Mouse (Mus musculus) G1E (cell line): ENCODE measurements around the gene Gpc2. TPM values are rescaled to one million over a fixed set of nuclear protein-coding genes. Genes with fewer than 3 reads are reported as not detected.
A peak's percentile ranks its signal among the peaks of the same experiment; 100 is the strongest.

ENCODE experiments used
- ATAC-seq: 2 replicates; pipeline ENCODE4 v1.8.0; 2016; ENCODE audit warnings: mild to moderate bottlenecking; ENCODE audit not compliant: insufficient number of reproducible peaks, poor library complexity, low FRiP score, severe bottlenecking; ENCODE audit errors: extremely low read depth
- DNase-seq: peaks from one replicate; pipeline ENCODE4 v3.0.0; 2012; ENCODE audit warnings: low spot score
- H3K27me3 ChIP-seq: 2 replicates; pipeline ENCODE4 v1.6.1; 2012; ENCODE audit warnings: mild to moderate bottlenecking, low read length, inconsistent platforms; ENCODE audit not compliant: insufficient read depth
- H3K36me3 ChIP-seq: replicated peaks from 2 replicates; pipeline ENCODE3; 2012; ENCODE audit warnings: mild to moderate bottlenecking, inconsistent platforms
- H3K4me1 ChIP-seq: 2 replicates; pipeline ENCODE4 v1.6.1; 2012; ENCODE audit warnings: low read depth, low read length, inconsistent platforms, mixed read lengths; ENCODE audit not compliant: insufficient read depth
- H3K4me3 ChIP-seq: 2 replicates; pipeline ENCODE4 v1.5.1; 2012; ENCODE audit warnings: low read depth, mild to moderate bottlenecking, inconsistent platforms, low read length, moderate library complexity, mixed read lengths
- H3K9me3 ChIP-seq: replicated peaks from 2 replicates; pipeline ENCODE4 v1.6.1; 2012; ENCODE audit warnings: inconsistent platforms
- CTCF ChIP-seq: IDR thresholded peaks from 2 replicates; pipeline ENCODE4 v1.5.1; 2012; ENCODE audit warnings: low read depth, low read length, inconsistent platforms, mixed read lengths
- GATA1 ChIP-seq: IDR thresholded peaks from 2 replicates; pipeline ENCODE4 v1.6.1; 2012; ENCODE audit warnings: borderline replicate concordance, low read length, inconsistent platforms, mixed read lengths
- GATA2 ChIP-seq: IDR thresholded peaks from 2 replicates; pipeline ENCODE4 v1.6.1; 2012; ENCODE audit warnings: low read depth, low read length, inconsistent platforms, borderline replicate concordance
- POLR2AphosphoS5 ChIP-seq: IDR thresholded peaks from 2 replicates; pipeline ENCODE4 v1.6.1; 2012; ENCODE audit warnings: low read depth, low read length, inconsistent platforms; ENCODE audit not compliant: insufficient replicate concordance
- TAL1 ChIP-seq: conservative IDR thresholded peaks from 2 replicates; pipeline ENCODE4 v1.6.1; 2012; ENCODE audit warnings: low read depth, low read length, inconsistent platforms, mixed read lengths
- polyA plus RNA-seq: library from polyadenylated mRNA; stranded (reverse); fragments of >175 nt; gene quantifications from 2 replicates; pipeline ENCODE4 v1.2.3, GENCODE M21; 2012
- total RNA-seq, 2 experiments: library from RNA; stranded (forward) in 1 of 2; stranded (reverse) in 1 of 2; fragments of 200-1000 nt in 1 of 2; fragments of >200 nt in 1 of 2; fragmentation: Nextera tagmentation in 1 of 2; gene quantifications; 2 replicates each; pipeline ENCODE4 v1.2.3; 2014 to 2017

Gene Gpc2
- total and polyA plus RNA-seq, 3 experiments, result not detected

- H3K9me3 ChIP-seq, result no peaks in the 10 kb centered on the region
- ATAC-seq (no peak), DNase-seq (no peak)
- no peak within 1 kb of the TSS for H3K4me3 ChIP-seq
- TF ChIP-seq TAL1 (no peak), CTCF (no peak), GATA2 (no peak), GATA1 (no peak), POLR2AphosphoS5 (no peak)
- peaks cover 6% of the 10 kb centered on the region for H3K36me3 ChIP-seq
- H3K4me1 ChIP-seq, result peaks cover 3% of the 10 kb centered on the region
- H3K27me3 ChIP-seq, result peaks cover 66% of the 10 kb centered on the region
Measured at GRCm38 (mm10) chr5:138272409-138272923, 7.3 kb downstream of the Gpc2 start, which contains the start of gene Gal3st4. Gene Gal3st4 (minus strand): TSS chr5:138272840.

GRCm38 (mm10) chr5:138271232-138271631 is 8.6 kb downstream of the Gpc2 start:
- TF ChIP-seq POLR2AphosphoS5 (no peak), CTCF (no peak), GATA2 (no peak), TAL1 (no peak), GATA1 (no peak)
- no peak overlapping the region for H3K4me3 ChIP-seq
- H3K36me3 ChIP-seq, result peaks cover 18% of the 10 kb centered on the region
- ATAC-seq (no peak), DNase-seq (no peak)
- H3K27me3 ChIP-seq, result peaks cover 54% of the 10 kb centered on the region
- H3K9me3 ChIP-seq, result no peaks in the 10 kb centered on the region
- peaks cover 7% of the 10 kb centered on the region for H3K4me1 ChIP-seq

- no peak for TF ChIP-seq POLR2AphosphoS5
- no peak for TF ChIP-seq CTCF
- TF ChIP-seq GATA2, result no peak
- no peak for TF ChIP-seq TAL1
- TF ChIP-seq GATA1, result no peak
- DNase-seq (no peak), ATAC-seq (no peak)
- Histone ChIP-seq H3K4me3 (no peak overlapping the region), H3K9me3 (no peaks in the 10 kb centered on the region), H3K27me3 (peaks cover 36% of the 10 kb centered on the region), H3K36me3 (peaks cover 31% of the 10 kb centered on the region), H3K4me1 (peaks cover 20% of the 10 kb centered on the region)
Measured at GRCm38 (mm10) chr5:138268980-138269379, 10.8 kb downstream of the Gpc2 start.

GRCm38 (mm10) chr5:138267114-138267513 is 12.7 kb downstream of the Gpc2 start:
- no peak overlapping the region for H3K4me3 ChIP-seq
- peaks cover 39% of the 10 kb centered on the region for H3K36me3 ChIP-seq
- no peaks in the 10 kb centered on the region for H3K9me3 ChIP-seq
- TF ChIP-seq POLR2AphosphoS5 (no peak), GATA1 (no peak), GATA2 (no peak), TAL1 (no peak), CTCF (no peak)
- H3K27me3 ChIP-seq, result peaks cover 19% of the 10 kb centered on the region
- no peak for DNase-seq
- no peak for ATAC-seq
- peaks cover 31% of the 10 kb centered on the region for H3K4me1 ChIP-seq

- peaks cover 45% of the 10 kb centered on the region for H3K4me1 ChIP-seq
- no peak for ATAC-seq
- peaks cover 5% of the 10 kb centered on the region for H3K27me3 ChIP-seq
- no peaks in the 10 kb centered on the region for H3K9me3 ChIP-seq
- DNase-seq, result no peak
- TF ChIP-seq GATA2 (no peak), CTCF (no peak), GATA1 (no peak), POLR2AphosphoS5 (no peak), TAL1 (no peak)
- no peak overlapping the region for H3K4me3 ChIP-seq
- H3K36me3 ChIP-seq, result peaks cover 51% of the 10 kb centered on the region
Measured at GRCm38 (mm10) chr5:138265712-138266111, 14.1 kb downstream of the Gpc2 start.

- Histone ChIP-seq H3K27me3 (no peaks in the 10 kb centered on the region), H3K9me3 (no peaks in the 10 kb centered on the region), H3K4me1 (peaks cover 60% of the 10 kb centered on the region), H3K4me3 (peak overlapping the region; percentile 93), H3K36me3 (peaks cover 66% of the 10 kb centered on the region)
- TF ChIP-seq GATA1, result no peak
- TF ChIP-seq TAL1, result no peak
- no peak for TF ChIP-seq POLR2AphosphoS5
- TF ChIP-seq CTCF, result no peak
- no peak for TF ChIP-seq GATA2
- ATAC-seq (no peak), DNase-seq (no peak)
Measured at GRCm38 (mm10) chr5:138264207-138264578, 15.6 kb downstream of the Gpc2 start.
